Mouse (Mus musculus): ENCODE results near the gene Ssh2. TPM values are rescaled to one million over a fixed set of nuclear protein-coding genes. Genes with fewer than 3 reads are reported as not detected.

Gene Ssh2
- polyA plus RNA-seq, 1 experiment = 0.47 TPM

GRCm38 (mm10) chr11:77188868-77189267 is 27.2 kb upstream of the Ssh2 start, which contains the start of gene Efcab5:
Gene Efcab5 (minus strand): TSS chr11:77188968.
- TF ChIP-seq TAL1 (IDR thresholded peaks at IDR 0.05; ENCODE audit: low read length) (no peak), GATA1 (IDR thresholded peaks at IDR 0.05; ENCODE audit: low read length) (no peak)
- H3K36me3 ChIP-seq (ENCODE audit: control insufficient read depth) = no peaks in the 10 kb centered on the region
- H3K9me3 ChIP-seq (ENCODE audit: control insufficient read depth, low read length) = no peaks in the 10 kb centered on the region
- H3K27me3 ChIP-seq (ENCODE audit: control insufficient read depth) = no peaks in the 10 kb centered on the region
- H3K4me1 ChIP-seq (ENCODE audit: control insufficient read depth) = no peaks in the 10 kb centered on the region
- no peak within 1 kb of the TSS for H3K4me3 ChIP-seq (replicated peaks)

GRCm38 (mm10) chr11:77193410-77193809 is 22.7 kb upstream of the Ssh2 start:
- no peaks in the 10 kb centered on the region for H3K4me1 ChIP-seq (ENCODE audit: control insufficient read depth)
- no peaks in the 10 kb centered on the region for H3K27me3 ChIP-seq (ENCODE audit: control insufficient read depth)
- H3K9me3 ChIP-seq (ENCODE audit: control insufficient read depth, low read length) = no peaks in the 10 kb centered on the region
- H3K36me3 ChIP-seq (ENCODE audit: control insufficient read depth) = no peaks in the 10 kb centered on the region
- no peak overlapping the region for H3K4me3 ChIP-seq (replicated peaks)
- TF ChIP-seq GATA1 (IDR thresholded peaks at IDR 0.05; ENCODE audit: low read length) (no peak), TAL1 (IDR thresholded peaks at IDR 0.05; ENCODE audit: low read length) (no peak)

GRCm38 (mm10) chr11:77193941-77194553 is 22.0 kb upstream of the Ssh2 start:
- no peaks in the 10 kb centered on the region for H3K4me1 ChIP-seq (ENCODE audit: control insufficient read depth)

GRCm38 (mm10) chr11:77194762-77195161 is 21.3 kb upstream of the Ssh2 start:
- Histone ChIP-seq H3K9me3 (ENCODE audit: control insufficient read depth, low read length) (no peaks in the 10 kb centered on the region), H3K4me3 (replicated peaks) (no peak overlapping the region), H3K27me3 (ENCODE audit: control insufficient read depth) (no peaks in the 10 kb centered on the region), H3K4me1 (ENCODE audit: control insufficient read depth) (no peaks in the 10 kb centered on the region), H3K36me3 (ENCODE audit: control insufficient read depth) (no peaks in the 10 kb centered on the region)
- TF ChIP-seq TAL1 (IDR thresholded peaks at IDR 0.05; ENCODE audit: low read length) (no peak), GATA1 (IDR thresholded peaks at IDR 0.05; ENCODE audit: low read length) (no peak)

More at GRCm38 (mm10) chr11:77193941-77194553, 22.0 kb upstream of the Ssh2 start:
- Histone ChIP-seq H3K9me3 (ENCODE audit: control insufficient read depth, low read length) (no peaks in the 10 kb centered on the region), H3K4me3 (replicated peaks) (no peak overlapping the region), H3K27me3 (ENCODE audit: control insufficient read depth) (no peaks in the 10 kb centered on the region), H3K36me3 (ENCODE audit: control insufficient read depth) (no peaks in the 10 kb centered on the region)
- no peak for TF ChIP-seq TAL1 (IDR thresholded peaks at IDR 0.05; ENCODE audit: low read length)
- no peak for TF ChIP-seq GATA1 (IDR thresholded peaks at IDR 0.05; ENCODE audit: low read length)

GRCm38 (mm10) chr11:77195360-77196109 is 20.6 kb upstream of the Ssh2 start:
- no peaks in the 10 kb centered on the region for H3K27me3 ChIP-seq (ENCODE audit: control insufficient read depth)
- no peak overlapping the region for H3K4me3 ChIP-seq (replicated peaks)
- no peak for TF ChIP-seq TAL1 (IDR thresholded peaks at IDR 0.05; ENCODE audit: low read length)
- no peak for TF ChIP-seq GATA1 (IDR thresholded peaks at IDR 0.05; ENCODE audit: low read length)
- no peaks in the 10 kb centered on the region for H3K9me3 ChIP-seq (ENCODE audit: control insufficient read depth, low read length)
- no peaks in the 10 kb centered on the region for H3K4me1 ChIP-seq (ENCODE audit: control insufficient read depth)
- H3K36me3 ChIP-seq (ENCODE audit: control insufficient read depth) = no peaks in the 10 kb centered on the region

- H3K36me3 ChIP-seq (ENCODE audit: control insufficient read depth) = no peaks in the 10 kb centered on the region
Observed at GRCm38 (mm10) chr11:77196181-77197143, 19.6 kb upstream of the Ssh2 start.

GRCm38 (mm10) chr11:77199636-77200035 is 16.5 kb upstream of the Ssh2 start:
- Histone ChIP-seq H3K9me3 (ENCODE audit: control insufficient read depth, low read length) (no peaks in the 10 kb centered on the region), H3K36me3 (ENCODE audit: control insufficient read depth) (no peaks in the 10 kb centered on the region), H3K4me1 (ENCODE audit: control insufficient read depth) (no peaks in the 10 kb centered on the region), H3K4me3 (replicated peaks) (no peak overlapping the region), H3K27me3 (ENCODE audit: control insufficient read depth) (no peaks in the 10 kb centered on the region)
- TF ChIP-seq TAL1 (IDR thresholded peaks at IDR 0.05; ENCODE audit: low read length) (no peak), GATA1 (IDR thresholded peaks at IDR 0.05; ENCODE audit: low read length) (no peak)

More at GRCm38 (mm10) chr11:77196181-77197143, 19.6 kb upstream of the Ssh2 start:
- Histone ChIP-seq H3K9me3 (ENCODE audit: control insufficient read depth, low read length) (no peaks in the 10 kb centered on the region), H3K27me3 (ENCODE audit: control insufficient read depth) (no peaks in the 10 kb centered on the region), H3K4me3 (replicated peaks) (no peak overlapping the region), H3K4me1 (ENCODE audit: control insufficient read depth) (no peaks in the 10 kb centered on the region)
- TF ChIP-seq GATA1 (IDR thresholded peaks at IDR 0.05; ENCODE audit: low read length) (no peak), TAL1 (IDR thresholded peaks at IDR 0.05; ENCODE audit: low read length) (no peak)

- TF ChIP-seq TAL1 (IDR thresholded peaks at IDR 0.05; ENCODE audit: low read length) = no peak
- no peak for TF ChIP-seq GATA1 (IDR thresholded peaks at IDR 0.05; ENCODE audit: low read length)
Observed at GRCm38 (mm10) chr11:77200703-77201102, 15.4 kb upstream of the Ssh2 start.

More at GRCm38 (mm10) chr11:77200703-77201102, 15.4 kb upstream of the Ssh2 start:
- Histone ChIP-seq H3K36me3 (ENCODE audit: control insufficient read depth) (no peaks in the 10 kb centered on the region), H3K27me3 (ENCODE audit: control insufficient read depth) (no peaks in the 10 kb centered on the region), H3K4me3 (replicated peaks) (no peak overlapping the region), H3K9me3 (ENCODE audit: control insufficient read depth, low read length) (no peaks in the 10 kb centered on the region), H3K4me1 (ENCODE audit: control insufficient read depth) (no peaks in the 10 kb centered on the region)
